Mouse (Mus musculus) G1E-ER4 (cell line): ENCODE measurements around the gene Atxn7l2. TPM values are rescaled to one million over a fixed set of nuclear protein-coding genes. Genes with fewer than 3 reads are reported as not detected.

Source experiments
- GATA1 ChIP-seq: IDR thresholded peaks from one replicate; pipeline ENCODE4 v1.8.0; 2012; ENCODE audit warnings: low read length, inconsistent platforms
- polyA plus RNA-seq: library from polyadenylated mRNA; stranded (reverse); fragments of >175 nt; gene quantifications from 2 replicates; pipeline ENCODE4 v1.2.3, GENCODE M21; 2012

Gene Atxn7l2
- polyA plus RNA-seq: 21.6 and 23.2 TPM in 2 replicates

GRCm38 (mm10) chr3:108210771-108211139, at the start of gene Atxn7l2:
TSS of gene Atxn7l2 (minus strand) at chr3:108210934.
- TF ChIP-seq GATA1: no peak

- no peak for TF ChIP-seq GATA1
Observed at GRCm38 (mm10) chr3:108259319-108259718, 48.6 kb upstream of the Atxn7l2 start.

GRCm38 (mm10) chr3:108257831-108258500, 47.2 kb upstream of the Atxn7l2 start:
- no peak for TF ChIP-seq GATA1

DNA sequence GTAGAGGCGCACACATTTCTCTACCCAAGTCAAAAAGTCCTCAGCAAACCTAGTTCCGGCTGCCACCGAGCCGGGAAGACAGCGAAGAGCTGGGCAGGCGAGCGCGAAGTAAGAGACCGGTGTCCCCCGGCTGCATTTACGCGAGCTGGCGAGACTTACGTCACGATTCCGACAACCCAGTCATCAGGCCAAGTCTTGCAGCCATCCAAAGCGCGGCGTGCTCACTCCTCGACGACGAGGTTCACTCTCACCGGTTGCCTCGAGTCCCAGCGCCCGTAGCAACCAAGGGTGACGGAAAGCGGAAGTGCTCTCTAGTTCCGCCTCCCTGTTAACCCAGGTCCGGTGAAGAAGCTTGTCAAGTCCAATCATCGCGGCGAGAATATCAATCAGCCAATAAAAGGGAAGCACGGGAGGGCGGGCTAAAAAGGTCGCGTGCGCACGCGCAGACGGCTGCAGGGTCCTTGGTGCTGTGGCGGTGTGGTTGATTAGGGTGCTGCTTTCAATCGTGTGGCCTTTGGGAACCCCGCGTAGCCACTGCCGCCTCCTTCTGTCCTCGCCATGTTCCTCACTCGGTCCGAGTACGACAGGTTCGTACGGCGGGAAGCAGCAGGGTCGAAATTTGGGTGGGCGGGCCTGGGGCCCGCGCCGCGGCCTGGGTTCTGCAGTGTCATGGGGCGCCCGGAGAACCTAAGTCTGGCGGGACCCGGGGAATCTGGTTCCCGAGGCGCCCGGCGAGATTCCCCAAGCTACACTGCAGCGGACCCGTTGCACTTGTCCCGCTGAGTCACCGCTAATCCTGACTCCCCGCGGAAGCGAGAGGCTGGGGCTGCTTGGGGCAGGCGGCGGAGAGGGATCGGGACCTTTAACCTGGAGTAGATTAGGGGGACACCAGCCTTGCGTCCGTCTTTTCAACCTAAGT, 46.2 kb upstream of the Atxn7l2 start, which contains the start of gene Psma5:
TSS of gene Psma5 (plus strand) at position 208 of the 919 bp plus-strand sequence.
- TF ChIP-seq GATA1: no peak

- TF ChIP-seq GATA1: no peak
Observed at GRCm38 (mm10) chr3:108246857-108247256, 36.1 kb upstream of the Atxn7l2 start.

DNA sequence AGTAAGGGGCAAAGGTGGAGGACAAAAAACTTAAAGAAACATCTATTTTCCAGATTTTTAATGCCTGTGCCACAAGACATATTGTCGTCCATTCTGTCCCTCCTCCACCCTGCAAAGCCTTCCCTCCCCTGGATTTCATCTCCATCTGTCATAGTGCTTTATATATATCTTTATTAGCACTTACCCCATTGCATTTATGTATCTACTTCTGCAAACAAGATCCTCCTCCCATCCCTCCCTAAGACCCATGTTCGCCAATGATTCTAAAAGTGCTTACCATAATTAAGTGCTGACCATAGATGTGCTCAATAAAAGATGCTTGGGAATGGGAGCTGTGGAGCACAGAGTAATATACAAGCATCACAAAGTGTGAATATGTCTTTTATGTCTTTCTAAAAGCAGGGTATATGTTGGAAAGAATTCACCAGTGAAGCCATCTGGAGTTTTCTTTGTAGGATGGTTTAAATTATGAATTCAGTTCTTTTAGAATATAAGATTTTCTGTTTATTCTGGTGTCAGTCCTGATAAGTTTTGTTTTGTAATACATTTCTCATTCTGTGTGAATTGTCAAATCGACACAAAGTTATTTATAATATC, 30.6 kb upstream of the Atxn7l2 start:
- TF ChIP-seq GATA1: no peak

DNA sequence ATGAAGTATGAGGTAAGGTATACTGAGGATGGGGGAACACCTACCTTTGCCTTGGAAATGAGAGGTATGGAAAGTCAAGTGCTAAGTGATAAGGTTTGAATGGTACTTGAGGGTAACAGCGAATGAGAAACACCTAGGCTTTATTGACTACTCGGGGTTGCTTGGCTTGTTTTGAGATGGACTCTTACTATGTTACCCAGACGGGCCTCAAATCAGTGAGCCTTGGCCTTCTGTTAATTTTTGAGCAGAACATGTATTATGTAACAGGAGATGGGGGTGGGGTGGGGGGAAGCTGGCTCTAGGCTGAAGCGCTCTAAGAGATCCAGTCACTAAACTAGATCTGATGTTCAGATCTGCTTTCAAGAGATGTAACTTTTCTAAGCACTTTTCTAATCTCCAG, 20.9 kb upstream of the Atxn7l2 start:
- no peak for TF ChIP-seq GATA1

DNA sequence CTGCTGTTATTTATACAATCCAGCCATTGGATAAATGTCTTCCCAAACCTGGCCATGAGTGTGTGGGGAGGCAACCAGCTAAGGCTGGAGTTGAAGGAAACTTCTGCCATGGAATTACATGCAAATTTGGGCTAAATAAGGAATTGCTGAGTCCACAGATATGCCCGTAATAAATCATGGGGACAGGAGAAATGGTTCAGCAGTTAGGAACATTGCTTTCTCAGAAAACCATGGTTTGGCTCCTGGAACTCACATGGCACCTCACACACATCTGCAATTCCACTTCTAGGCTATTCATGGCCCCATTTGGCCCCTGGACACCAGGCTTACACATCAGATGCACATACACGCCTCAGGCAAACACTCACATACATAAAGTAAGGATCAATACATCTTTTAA, 16.8 kb upstream of the Atxn7l2 start:
- TF ChIP-seq GATA1: no peak

DNA sequence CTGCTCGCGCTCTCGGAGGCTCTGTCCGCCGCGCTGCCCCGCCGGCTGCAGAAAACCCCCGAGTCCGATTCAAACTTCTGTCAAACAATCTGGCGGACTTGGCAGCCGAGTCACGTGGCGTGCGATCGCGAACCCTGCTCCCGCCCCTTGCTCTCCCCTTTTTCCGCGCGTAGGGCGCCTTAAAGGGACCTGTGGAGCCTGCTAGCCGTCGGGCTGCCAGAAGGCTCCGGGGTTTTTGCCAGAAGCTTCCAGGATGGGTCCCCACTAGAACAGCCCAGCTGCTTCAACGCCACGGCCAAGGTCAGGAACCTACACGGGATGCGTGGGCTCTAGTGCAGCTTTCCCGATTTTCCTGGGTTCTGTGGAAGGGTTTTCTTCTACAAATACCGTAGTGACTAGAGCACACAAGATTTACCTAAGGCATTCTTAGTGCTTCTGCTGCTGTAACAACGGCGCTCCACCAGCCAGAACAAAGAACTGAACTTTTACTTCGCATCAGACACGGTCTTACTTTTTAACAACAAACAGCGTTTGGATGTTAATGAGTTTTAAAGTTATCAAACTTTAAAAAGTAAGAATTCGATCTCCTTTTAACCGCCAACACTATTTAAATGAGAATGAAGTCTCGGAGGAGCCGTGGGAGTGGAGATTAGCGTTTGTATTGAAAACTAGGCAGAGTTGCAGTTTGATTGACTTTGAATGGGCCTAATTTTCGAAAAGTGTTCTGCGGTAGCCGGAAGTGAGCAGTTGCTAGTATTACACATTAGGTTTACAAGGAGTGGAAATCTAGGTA, 16.0 kb upstream of the Atxn7l2 start, which contains the start of gene Sypl2:
TSS of gene Sypl2 (minus strand) at position 91 of the 793 bp plus-strand sequence.
- no peak for TF ChIP-seq GATA1

DNA sequence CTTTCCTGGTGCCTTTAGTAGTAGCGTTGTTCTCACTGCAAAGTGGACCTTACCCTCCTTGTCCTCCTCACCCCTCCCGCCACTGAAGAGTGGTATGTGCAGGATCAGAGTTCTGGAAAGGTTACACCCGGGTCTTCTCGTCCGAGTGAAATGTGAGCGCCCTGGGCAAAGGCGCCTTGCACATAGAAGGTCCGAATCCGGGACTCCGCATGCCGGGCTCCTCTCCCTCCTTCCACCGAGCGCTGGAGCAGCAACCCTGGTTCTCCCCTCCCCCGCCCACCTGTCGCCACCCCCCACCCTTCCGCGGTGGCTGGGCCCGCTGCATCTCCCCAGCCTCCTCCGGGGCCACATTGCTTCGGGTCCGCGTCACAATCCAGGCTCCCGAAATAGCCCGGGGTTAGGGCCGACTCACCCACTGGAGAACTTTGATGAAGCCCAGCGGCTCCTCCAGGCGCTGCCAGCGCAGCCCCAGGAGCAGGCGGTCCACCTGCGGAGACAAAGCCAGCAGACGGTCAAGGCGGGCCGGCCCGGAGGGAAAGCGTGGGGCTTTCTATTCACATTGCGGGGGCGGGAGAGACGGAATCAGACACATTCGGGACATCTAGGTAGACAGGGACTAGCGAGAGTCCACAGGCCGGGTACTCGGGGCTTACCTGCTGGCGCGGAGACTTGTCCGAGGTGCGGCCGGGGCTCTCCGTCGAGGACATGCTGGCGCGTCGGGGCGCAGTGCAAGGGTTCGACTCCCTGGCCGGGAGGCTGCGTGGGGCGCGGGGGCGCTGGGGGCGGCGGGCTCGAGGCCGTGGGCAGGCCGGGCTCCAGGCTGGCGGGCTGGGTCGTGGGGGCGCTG, 15.2 kb upstream of the Atxn7l2 start:
- no peak for TF ChIP-seq GATA1

- no peak for TF ChIP-seq GATA1
Observed at GRCm38 (mm10) chr3:108220661-108221060, 9.9 kb upstream of the Atxn7l2 start.

- no peak for TF ChIP-seq GATA1
Observed at GRCm38 (mm10) chr3:108214734-108215133, 4.0 kb upstream of the Atxn7l2 start.

GRCm38 (mm10) chr3:108212406-108212805, 1.7 kb upstream of the Atxn7l2 start:
- no peak for TF ChIP-seq GATA1

DNA sequence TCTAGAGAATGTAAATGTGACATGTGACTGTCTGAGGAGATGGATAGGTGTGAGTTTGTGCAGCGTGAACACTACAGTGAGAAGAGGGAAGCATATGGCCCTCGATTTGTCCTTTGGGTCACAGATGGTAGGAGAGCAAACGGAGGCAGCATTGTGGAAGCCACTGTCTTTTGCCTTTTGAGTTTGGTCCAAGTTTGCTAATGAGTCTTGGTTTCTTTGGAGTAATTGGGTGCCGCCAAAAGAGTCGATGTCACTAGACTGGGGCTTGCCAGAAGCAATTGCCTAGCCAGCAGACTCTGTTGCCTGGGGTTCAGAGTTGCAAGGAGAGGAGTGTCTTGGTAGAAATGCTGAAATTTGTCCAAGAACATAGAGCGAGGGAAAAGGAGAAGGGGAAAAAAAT, 1.1 kb upstream of the Atxn7l2 start:
- no peak for TF ChIP-seq GATA1
